Mouse (Mus musculus) lung, adult 10 weeks (tissue): ENCODE data around the gene Tor1aip1. TPM values are rescaled to one million over a fixed set of nuclear protein-coding genes. Genes with fewer than 3 reads are reported as not detected.

Source experiments
- polyA plus RNA-seq: library from polyadenylated mRNA; stranded (reverse); fragments of 350-450 nt; fragmentation: Illumina TruSeq; extraction: RNeasy Lipid Tissue Mini Kit (QIAGEN cat#74804); gene quantifications from one replicate; pipeline ENCODE4 v1.2.3, GENCODE M21; 2014; ENCODE audit warnings: low read depth, low replicate concordance; ENCODE audit not compliant: insufficient read depth

The Tor1aip1 gene
- 31.5 TPM for polyA plus RNA-seq

GRCm38 (mm10) chr1:156035930-156036737, at the start of gene Tor1aip1:
Gene Tor1aip1, minus strand, starts transcription at chr1:156036480.

GRCm38 (mm10) chr1:156035269-156035929, 881 bp downstream of the Tor1aip1 start, which contains the start of gene Tor1aip2:
Gene Tor1aip2, plus strand, starts transcription at chr1:156035403.

DNA sequence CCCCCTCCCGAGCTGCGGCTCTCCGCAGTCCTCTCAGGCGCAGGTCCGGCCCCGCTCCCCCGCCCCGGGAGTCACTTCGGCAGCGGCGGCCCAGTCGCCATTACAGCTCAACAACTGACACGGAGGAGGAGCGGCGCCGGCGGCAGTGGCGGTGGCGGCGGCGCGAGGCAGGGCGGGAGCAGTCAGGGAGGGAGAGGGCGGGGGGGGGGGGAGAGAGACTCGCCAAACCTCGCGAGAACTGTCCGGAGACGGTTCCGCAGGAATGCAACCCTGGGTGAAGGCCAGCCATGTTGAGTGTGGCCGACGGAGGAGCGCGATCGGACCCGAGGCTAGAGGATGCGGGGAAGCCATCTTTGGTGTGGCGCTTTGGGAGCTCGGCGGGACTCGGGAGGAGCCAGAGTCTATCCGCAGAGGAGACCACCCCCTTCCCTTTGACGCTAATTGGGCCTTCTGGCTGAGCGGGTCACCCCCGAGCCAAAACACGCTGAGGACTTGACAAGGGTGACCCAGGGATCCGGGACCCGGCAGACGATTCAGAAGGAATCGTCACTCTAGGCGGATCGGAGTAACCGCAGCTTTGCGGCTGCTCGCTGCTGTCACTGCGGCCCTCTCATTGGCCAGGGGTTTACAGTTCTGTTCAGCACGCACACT, 63.1 kb downstream of the Tor1aip1 start, which contains the start of gene Cep350:
Gene Cep350 (minus strand): TSS at position 188 of the 651 bp plus-strand sequence.

Other genes with a start within 250 kb of the Tor1aip1 start
- 81.2 TPM for gene Qsox1, start 223.6 kb downstream of the Tor1aip1 start, polyA plus RNA-seq
- gene Cep350, start 63.2 kb downstream of the Tor1aip1 start, polyA plus RNA-seq: 3.7 TPM
- 41.9 TPM for gene Tor1aip2, start 1.1 kb downstream of the Tor1aip1 start, polyA plus RNA-seq
- gene Fam163a, start 168.5 kb upstream of the Tor1aip1 start, polyA plus RNA-seq: not detected